Mouse (Mus musculus): Measurements from ENCODE around the gene Phactr3.

The Phactr3 gene

GRCm38 (mm10) chr2:178264389-178264788 is 145.6 kb downstream of the Phactr3 start:
- peak; percentile 34 to 45 for DNase-seq

- no peak for DNase-seq
Measured at GRCm38 (mm10) chr2:178265454-178265853, 146.7 kb downstream of the Phactr3 start.

- no peak for DNase-seq
Measured at GRCm38 (mm10) chr2:178270794-178271193, 152.0 kb downstream of the Phactr3 start.

GRCm38 (mm10) chr2:178272350-178272749 is 153.6 kb downstream of the Phactr3 start:
- no peak for DNase-seq

- no peak for DNase-seq
Measured at GRCm38 (mm10) chr2:178274126-178274525, 155.4 kb downstream of the Phactr3 start.

GRCm38 (mm10) chr2:178277206-178277605 is 158.4 kb downstream of the Phactr3 start:
- DNase-seq, result peak; percentile 18 to 22

- no peak for DNase-seq
Measured at GRCm38 (mm10) chr2:178281183-178281582, 162.4 kb downstream of the Phactr3 start.

GRCm38 (mm10) chr2:178287285-178287684 is 168.5 kb downstream of the Phactr3 start:
- DNase-seq, result no peak

- no peak for DNase-seq
Measured at GRCm38 (mm10) chr2:178288666-178289065, 169.9 kb downstream of the Phactr3 start.

- no peak for DNase-seq
Measured at GRCm38 (mm10) chr2:178303453-178304187, 184.8 kb downstream of the Phactr3 start.

GRCm38 (mm10) chr2:178304188-178304529 is 185.4 kb downstream of the Phactr3 start:
- DNase-seq, result no peak

GRCm38 (mm10) chr2:178304669-178305068 is 185.9 kb downstream of the Phactr3 start:
- DNase-seq, result no peak

- DNase-seq, result no peak
Measured at GRCm38 (mm10) chr2:178313539-178313938, 194.8 kb downstream of the Phactr3 start.

- no peak for DNase-seq
Measured at GRCm38 (mm10) chr2:178316281-178316680, 197.5 kb downstream of the Phactr3 start.

GRCm38 (mm10) chr2:178319766-178320165 is 201.0 kb downstream of the Phactr3 start:
- no peak for DNase-seq

GRCm38 (mm10) chr2:178321271-178321670 is 202.5 kb downstream of the Phactr3 start:
- DNase-seq, result peak in 1 of 2 experiments; percentile 1

- DNase-seq, result no peak
Measured at GRCm38 (mm10) chr2:178324410-178324809, 205.6 kb downstream of the Phactr3 start.

- peak in 1 of 2 experiments; percentile 1 for DNase-seq
Measured at GRCm38 (mm10) chr2:178324818-178325217, 206.0 kb downstream of the Phactr3 start.

GRCm38 (mm10) chr2:178326067-178326466 is 207.3 kb downstream of the Phactr3 start:
- peak in 1 of 2 experiments; percentile 2 for DNase-seq

- peak in 1 of 2 experiments; percentile 1 for DNase-seq
Measured at GRCm38 (mm10) chr2:178326750-178327465, 208.1 kb downstream of the Phactr3 start.

- DNase-seq, result peak; percentile 26 to 38
Measured at GRCm38 (mm10) chr2:178327466-178328040, 208.8 kb downstream of the Phactr3 start.

- no peak for DNase-seq
Measured at GRCm38 (mm10) chr2:178329551-178329950, 210.8 kb downstream of the Phactr3 start.

- no peak for DNase-seq
Measured at GRCm38 (mm10) chr2:178329986-178330385, 211.2 kb downstream of the Phactr3 start.

- DNase-seq, result no peak
Measured at GRCm38 (mm10) chr2:178337878-178338277, 219.1 kb downstream of the Phactr3 start.

Measured in lung, adult 18-20 months (tissue).